Mouse (Mus musculus): ENCODE results near the gene Gm8439.

DNA sequence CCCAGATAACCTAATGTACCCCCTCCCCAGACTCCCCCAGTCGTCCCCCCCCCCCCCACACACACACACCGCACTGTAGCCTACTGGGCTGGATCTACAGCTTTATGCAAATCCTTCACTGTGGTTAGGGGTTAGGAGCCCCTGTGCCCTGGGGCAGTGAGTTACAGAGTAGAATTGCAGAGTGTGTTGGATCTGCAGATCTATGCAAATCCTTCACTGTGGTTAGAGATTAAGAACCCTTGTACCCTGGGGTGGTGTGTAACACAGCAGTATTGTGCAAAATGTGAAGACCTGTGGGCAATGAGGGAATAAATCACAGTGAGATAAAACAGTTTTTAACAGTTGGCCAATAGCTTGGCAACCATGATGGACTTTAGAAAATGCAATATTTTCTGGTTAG lies 10.4 kb downstream of the Gm8439 start:
- TF ChIP-seq GATA1 (IDR thresholded peaks at IDR 0.05; ENCODE audit: borderline replicate concordance, low read length) (no peak), FLI1 (IDR thresholded peaks at IDR 0.05; ENCODE audit: low read length) (no peak)
